Mouse (Mus musculus): ENCODE data around the gene Klk4. TPM values are rescaled to one million over a fixed set of nuclear protein-coding genes. Genes with fewer than 3 reads are reported as not detected.

The Klk4 gene
- polyA plus RNA-seq (2015; fragmentation: Nextera tagmentation; extraction: Ambion mirVana), result 0.33 and 0.46 TPM in 2 replicates

DNA sequence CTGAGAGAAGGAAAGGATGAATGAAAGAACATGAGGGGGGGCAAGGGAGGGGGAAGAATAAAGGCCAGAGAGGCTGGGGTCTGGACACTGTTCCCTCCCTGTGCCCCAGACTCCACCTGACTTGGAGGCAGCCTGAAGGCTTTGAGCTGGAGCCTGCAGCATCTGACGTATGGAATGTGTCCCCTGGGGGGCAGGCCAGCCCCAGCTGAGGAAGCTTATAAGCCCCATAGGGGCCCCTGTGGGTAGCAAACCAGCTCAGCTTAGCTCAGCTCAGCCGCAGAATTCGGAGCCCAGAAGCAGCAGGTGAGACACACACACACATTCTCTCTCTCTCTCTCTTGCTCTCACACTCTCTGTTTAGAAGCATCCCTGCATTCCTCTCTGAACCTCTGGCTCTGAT is at the start of gene Klk4:
TSS of gene Klk4 (plus strand) at position 249 of the 400 bp plus-strand sequence.
- no peaks in the 10 kb centered on the region for H3K36me3 ChIP-seq (ENCODE audit: control insufficient read depth, insufficient read depth)
- ATAC-seq, result no peak
- no peak within 1 kb of the TSS for H3K4me2 ChIP-seq (ENCODE audit: low read length)
- no peak within 1 kb of the TSS for H3K27ac ChIP-seq (ENCODE audit: low read length)
- no peaks in the 10 kb centered on the region for H3K9me3 ChIP-seq (ENCODE audit: control insufficient read depth, low read length)
- no peaks in the 10 kb centered on the region for H3K4me1 ChIP-seq (replicated peaks; ENCODE audit: control insufficient read depth, insufficient read depth, low read length)
- H3K27me3 ChIP-seq (replicated peaks; ENCODE audit: control insufficient read depth, insufficient read depth, low read length), result no peaks in the 10 kb centered on the region
- WGBS, result 3% methylated on average over 3 of the region's 3 CpGs
- no peak within 1 kb of the TSS for H3K9ac ChIP-seq (replicated peaks; ENCODE audit: low read depth, low read length)
- no peak within 1 kb of the TSS for H3K4me3 ChIP-seq (replicated peaks; ENCODE audit: low read length)

DNA sequence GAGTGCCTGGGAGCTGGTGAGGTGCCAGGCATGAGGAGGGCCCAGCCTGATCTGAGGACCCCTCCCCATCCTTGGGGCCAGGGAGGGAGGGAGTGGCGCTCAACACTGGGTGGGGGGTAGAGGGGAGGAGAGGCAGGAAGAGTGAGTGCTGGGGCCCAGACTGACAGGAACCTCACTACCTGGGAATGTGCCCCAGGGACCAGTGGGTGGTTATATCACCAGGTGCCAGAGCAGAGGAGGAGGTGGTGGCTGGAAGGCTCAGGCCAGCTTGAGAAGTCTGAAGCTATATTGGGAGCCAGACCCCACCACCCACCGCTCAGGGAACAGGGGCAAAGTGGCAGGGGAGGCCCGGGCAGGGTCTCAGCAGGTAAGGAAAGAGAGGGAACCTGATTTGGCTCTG is 39.3 kb upstream of the Klk4 start, which contains the start of gene Klk5:
TSS of gene Klk5 (plus strand) at position 271 of the 400 bp plus-strand sequence.
- Histone ChIP-seq H3K27me3 (replicated peaks; ENCODE audit: control insufficient read depth, insufficient read depth, low read length) (no peaks in the 10 kb centered on the region), H3K36me3 (ENCODE audit: control insufficient read depth, insufficient read depth) (no peaks in the 10 kb centered on the region), H3K9ac (replicated peaks; ENCODE audit: low read depth, low read length) (no peak within 1 kb of the TSS), H3K9me3 (ENCODE audit: control insufficient read depth, low read length) (no peaks in the 10 kb centered on the region), H3K27ac (ENCODE audit: low read length) (no peak within 1 kb of the TSS), H3K4me2 (ENCODE audit: low read length) (no peak within 1 kb of the TSS), H3K4me3 (replicated peaks; ENCODE audit: low read length) (no peak within 1 kb of the TSS), H3K4me1 (replicated peaks; ENCODE audit: control insufficient read depth, insufficient read depth, low read length) (no peaks in the 10 kb centered on the region)
- 49% methylated on average over 3 of the region's 3 CpGs for WGBS
- ATAC-seq, result no peak

DNA sequence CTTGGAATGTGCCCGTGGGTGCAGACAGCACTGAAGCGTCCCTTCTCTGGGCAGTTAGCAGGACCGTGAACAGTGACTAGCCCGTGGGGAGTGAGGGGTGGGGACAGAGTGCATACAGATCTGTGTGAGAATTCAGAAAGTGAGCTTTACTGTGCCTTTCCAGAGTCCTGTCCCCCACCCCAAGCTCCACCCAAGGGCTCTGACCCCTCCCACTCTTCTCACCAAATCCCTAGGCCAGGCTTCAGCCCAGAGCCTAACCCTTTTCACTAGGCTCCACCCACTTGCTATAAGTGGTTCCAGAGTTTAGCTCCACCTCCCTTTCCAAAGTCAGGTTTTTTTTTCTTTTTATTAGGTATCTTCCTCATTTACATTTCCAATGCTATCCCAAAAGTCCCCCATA is 37.2 kb upstream of the Klk4 start:
- Histone ChIP-seq H3K27me3 (replicated peaks; ENCODE audit: control insufficient read depth, insufficient read depth, low read length) (no peaks in the 10 kb centered on the region), H3K9ac (replicated peaks; ENCODE audit: low read depth, low read length) (no peak overlapping the region), H3K9me3 (ENCODE audit: control insufficient read depth, low read length) (no peaks in the 10 kb centered on the region), H3K27ac (ENCODE audit: low read length) (no peak overlapping the region), H3K4me2 (ENCODE audit: low read length) (no peak overlapping the region), H3K36me3 (ENCODE audit: control insufficient read depth, insufficient read depth) (no peaks in the 10 kb centered on the region), H3K4me1 (replicated peaks; ENCODE audit: control insufficient read depth, insufficient read depth, low read length) (no peaks in the 10 kb centered on the region), H3K4me3 (replicated peaks; ENCODE audit: low read length) (no peak overlapping the region)
- WGBS, result 89% methylated on average over 4 of the region's 4 CpGs
- ATAC-seq, result no peak

DNA sequence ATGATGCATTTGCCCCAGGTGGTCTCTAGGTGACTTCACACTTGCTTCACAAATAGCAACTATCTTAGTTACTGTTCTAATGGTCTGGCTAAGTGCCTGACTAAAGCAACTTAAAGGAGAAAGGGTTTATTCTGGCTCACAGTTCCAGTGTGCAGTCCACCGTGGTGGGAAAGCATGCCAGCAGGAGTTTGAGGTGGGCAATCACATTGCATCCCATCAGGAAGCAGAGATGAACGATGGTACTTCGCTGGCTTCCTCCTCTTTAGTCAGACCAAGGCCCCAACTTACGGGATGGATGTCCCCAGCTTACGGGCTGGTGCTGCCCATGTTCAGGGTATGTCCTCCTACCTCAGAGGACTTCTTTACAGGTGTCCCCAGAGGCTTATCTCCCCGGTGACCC is 29.3 kb upstream of the Klk4 start:
- Histone ChIP-seq H3K4me3 (replicated peaks; ENCODE audit: low read length) (no peak overlapping the region), H3K36me3 (ENCODE audit: control insufficient read depth, insufficient read depth) (no peaks in the 10 kb centered on the region), H3K27ac (ENCODE audit: low read length) (no peak overlapping the region), H3K9ac (replicated peaks; ENCODE audit: low read depth, low read length) (no peak overlapping the region), H3K4me2 (ENCODE audit: low read length) (no peak overlapping the region), H3K4me1 (replicated peaks; ENCODE audit: control insufficient read depth, insufficient read depth, low read length) (no peaks in the 10 kb centered on the region), H3K9me3 (ENCODE audit: control insufficient read depth, low read length) (no peaks in the 10 kb centered on the region), H3K27me3 (replicated peaks; ENCODE audit: control insufficient read depth, insufficient read depth, low read length) (no peaks in the 10 kb centered on the region)
- WGBS, result 88% methylated on average over 6 of the region's 6 CpGs
- no peak for ATAC-seq

DNA sequence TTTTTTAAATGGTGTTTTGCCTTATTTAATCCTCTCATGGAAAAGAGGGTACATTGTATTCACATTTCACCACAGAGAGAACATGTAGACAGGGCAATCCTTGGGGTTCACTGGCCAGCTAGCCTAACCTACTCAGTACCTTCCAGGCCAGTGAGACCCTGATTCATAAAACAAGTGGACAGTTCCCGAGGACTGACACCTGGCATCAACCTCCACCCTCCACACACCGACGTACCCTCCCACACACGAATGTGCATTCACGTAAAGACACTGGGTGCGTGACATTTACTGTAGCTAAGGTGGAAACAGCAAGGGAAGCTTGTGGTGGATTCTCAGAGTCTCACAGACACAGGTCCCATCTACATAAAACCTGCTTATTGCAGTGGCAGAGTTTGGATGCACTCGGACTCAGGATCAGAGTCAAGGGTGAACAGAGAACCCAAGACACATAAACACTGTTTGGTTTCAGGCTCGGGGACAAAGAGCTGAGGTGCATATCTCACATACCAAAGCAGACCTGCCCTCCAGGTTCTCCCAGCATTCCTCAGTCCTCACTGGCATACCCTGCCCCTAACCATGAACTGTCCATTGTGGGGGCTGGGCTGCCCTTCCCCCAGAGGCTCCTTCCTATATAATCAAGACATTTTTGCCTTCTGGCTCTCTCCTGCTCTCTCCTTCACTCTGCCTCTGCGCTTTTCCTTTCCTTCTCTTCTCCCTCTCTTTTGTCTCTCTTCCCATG is 26.1 kb upstream of the Klk4 start:
- no peak overlapping the region for H3K27ac ChIP-seq (ENCODE audit: low read length)
- H3K4me3 ChIP-seq (replicated peaks; ENCODE audit: low read length), result no peak overlapping the region
- H3K4me1 ChIP-seq (replicated peaks; ENCODE audit: control insufficient read depth, insufficient read depth, low read length), result no peaks in the 10 kb centered on the region
- 82% methylated on average over 9 of the region's 9 CpGs for WGBS
- no peak overlapping the region for H3K4me2 ChIP-seq (ENCODE audit: low read length)
- H3K9ac ChIP-seq (replicated peaks; ENCODE audit: low read depth, low read length), result no peak overlapping the region
- no peak for ATAC-seq
- H3K36me3 ChIP-seq (ENCODE audit: control insufficient read depth, insufficient read depth), result no peaks in the 10 kb centered on the region
- no peaks in the 10 kb centered on the region for H3K9me3 ChIP-seq (ENCODE audit: control insufficient read depth, low read length)
- no peaks in the 10 kb centered on the region for H3K27me3 ChIP-seq (replicated peaks; ENCODE audit: control insufficient read depth, insufficient read depth, low read length)

DNA sequence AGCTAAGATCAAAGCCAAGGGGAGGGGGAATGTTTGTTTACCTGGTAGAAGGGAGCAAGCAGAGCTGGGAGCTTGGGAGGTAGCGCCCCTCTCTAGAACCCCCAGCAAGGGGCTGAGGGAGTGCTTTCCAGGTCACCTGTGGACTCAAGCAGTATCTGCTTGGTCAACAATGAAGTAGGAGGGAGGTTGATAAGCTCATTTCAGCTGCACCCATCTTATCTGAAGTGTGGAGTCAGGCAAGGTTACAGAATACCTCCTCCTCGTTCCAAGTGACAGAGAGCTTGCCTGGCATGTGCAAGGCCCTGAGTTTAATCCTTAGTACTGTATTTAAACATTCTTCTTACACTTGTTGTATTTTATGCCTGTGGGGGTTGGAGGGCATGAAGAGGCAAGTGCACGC is 25.3 kb upstream of the Klk4 start:
- Histone ChIP-seq H3K9me3 (ENCODE audit: control insufficient read depth, low read length) (no peaks in the 10 kb centered on the region), H3K4me3 (replicated peaks; ENCODE audit: low read length) (no peak overlapping the region), H3K4me2 (ENCODE audit: low read length) (no peak overlapping the region), H3K27ac (ENCODE audit: low read length) (no peak overlapping the region), H3K9ac (replicated peaks; ENCODE audit: low read depth, low read length) (no peak overlapping the region), H3K27me3 (replicated peaks; ENCODE audit: control insufficient read depth, insufficient read depth, low read length) (no peaks in the 10 kb centered on the region), H3K36me3 (ENCODE audit: control insufficient read depth, insufficient read depth) (no peaks in the 10 kb centered on the region), H3K4me1 (replicated peaks; ENCODE audit: control insufficient read depth, insufficient read depth, low read length) (no peaks in the 10 kb centered on the region)
- WGBS, result 81% methylated on average over 3 of the region's 3 CpGs
- ATAC-seq, result no peak

DNA sequence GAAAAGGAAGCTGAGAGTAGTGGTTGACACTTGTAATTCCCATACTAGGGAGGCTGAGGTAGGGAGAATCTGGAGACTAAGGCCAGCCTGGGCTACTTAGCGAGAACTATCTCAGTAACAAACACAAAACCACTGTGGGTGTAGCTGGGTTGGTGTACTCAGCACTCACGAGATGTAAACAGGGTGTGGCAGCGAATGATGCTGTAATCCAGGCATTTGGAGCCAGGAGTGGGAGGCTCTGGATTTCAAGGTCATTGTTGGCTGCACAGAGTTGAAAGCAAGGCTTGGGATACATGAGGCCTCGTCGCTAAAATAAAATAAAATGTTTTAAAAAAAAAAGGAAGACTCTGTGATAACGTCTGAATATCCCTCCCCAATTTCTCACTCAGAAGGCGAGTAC is 24.7 kb upstream of the Klk4 start:
- Histone ChIP-seq H3K4me2 (ENCODE audit: low read length) (no peak overlapping the region), H3K27ac (ENCODE audit: low read length) (no peak overlapping the region), H3K9me3 (ENCODE audit: control insufficient read depth, low read length) (no peaks in the 10 kb centered on the region), H3K9ac (replicated peaks; ENCODE audit: low read depth, low read length) (no peak overlapping the region), H3K4me3 (replicated peaks; ENCODE audit: low read length) (no peak overlapping the region), H3K27me3 (replicated peaks; ENCODE audit: control insufficient read depth, insufficient read depth, low read length) (no peaks in the 10 kb centered on the region), H3K4me1 (replicated peaks; ENCODE audit: control insufficient read depth, insufficient read depth, low read length) (no peaks in the 10 kb centered on the region), H3K36me3 (ENCODE audit: control insufficient read depth, insufficient read depth) (no peaks in the 10 kb centered on the region)
- ATAC-seq, result no peak
- WGBS, result 85% methylated on average over 7 of the region's 7 CpGs

DNA sequence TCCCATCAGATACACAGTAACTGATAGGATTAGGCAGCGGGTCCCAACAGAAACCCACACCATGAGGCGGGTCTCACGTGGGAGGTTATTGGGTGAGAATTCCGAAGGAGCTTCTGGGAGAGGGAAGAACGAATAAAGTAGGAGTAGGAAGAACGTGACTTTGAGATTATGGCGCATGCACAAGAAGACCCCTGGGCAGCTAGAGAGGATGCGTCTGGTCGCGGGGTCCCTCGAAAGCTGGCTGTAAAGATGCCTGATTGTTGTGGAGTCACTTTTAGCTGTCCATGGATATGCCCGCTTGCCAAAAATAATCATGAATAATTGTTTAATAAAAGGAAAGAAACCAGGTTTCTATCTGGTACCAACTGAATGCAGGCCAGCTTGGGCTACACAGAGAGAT is 23.5 kb upstream of the Klk4 start:
- Histone ChIP-seq H3K27me3 (replicated peaks; ENCODE audit: control insufficient read depth, insufficient read depth, low read length) (no peaks in the 10 kb centered on the region), H3K36me3 (ENCODE audit: control insufficient read depth, insufficient read depth) (no peaks in the 10 kb centered on the region), H3K9me3 (ENCODE audit: control insufficient read depth, low read length) (no peaks in the 10 kb centered on the region), H3K4me1 (replicated peaks; ENCODE audit: control insufficient read depth, insufficient read depth, low read length) (no peaks in the 10 kb centered on the region), H3K9ac (replicated peaks; ENCODE audit: low read depth, low read length) (no peak overlapping the region), H3K27ac (ENCODE audit: low read length) (no peak overlapping the region), H3K4me2 (ENCODE audit: low read length) (no peak overlapping the region), H3K4me3 (replicated peaks; ENCODE audit: low read length) (no peak overlapping the region)
- ATAC-seq, result no peak
- 91% methylated on average over 12 of the region's 12 CpGs for WGBS

DNA sequence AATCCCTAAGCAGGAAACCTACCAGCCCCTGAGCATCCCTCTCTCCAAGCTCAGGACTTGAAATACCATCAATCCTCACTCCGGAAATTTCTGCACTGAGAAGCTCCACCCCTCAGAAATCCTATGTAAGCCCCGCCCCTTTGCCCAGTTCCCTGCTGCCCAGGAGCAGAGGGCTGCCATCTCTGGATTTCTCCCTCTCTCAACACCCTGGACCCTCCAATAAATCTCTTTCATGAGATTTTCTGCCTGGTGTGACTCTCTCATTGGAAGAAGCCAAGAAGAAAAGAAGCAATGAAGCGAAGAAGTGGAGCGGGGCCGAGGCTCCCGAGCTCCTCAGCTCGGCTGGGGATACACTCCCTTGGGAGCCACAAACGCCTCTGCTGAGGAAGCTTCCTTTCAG is 20.5 kb upstream of the Klk4 start:
- ATAC-seq, result no peak
- Histone ChIP-seq H3K27ac (ENCODE audit: low read length) (no peak overlapping the region), H3K4me1 (replicated peaks; ENCODE audit: control insufficient read depth, insufficient read depth, low read length) (no peaks in the 10 kb centered on the region), H3K4me3 (replicated peaks; ENCODE audit: low read length) (no peak overlapping the region), H3K9me3 (ENCODE audit: control insufficient read depth, low read length) (no peaks in the 10 kb centered on the region), H3K36me3 (ENCODE audit: control insufficient read depth, insufficient read depth) (no peaks in the 10 kb centered on the region), H3K27me3 (replicated peaks; ENCODE audit: control insufficient read depth, insufficient read depth, low read length) (no peaks in the 10 kb centered on the region), H3K9ac (replicated peaks; ENCODE audit: low read depth, low read length) (no peak overlapping the region), H3K4me2 (ENCODE audit: low read length) (no peak overlapping the region)
- 23% methylated on average over 8 of the region's 8 CpGs for WGBS

DNA sequence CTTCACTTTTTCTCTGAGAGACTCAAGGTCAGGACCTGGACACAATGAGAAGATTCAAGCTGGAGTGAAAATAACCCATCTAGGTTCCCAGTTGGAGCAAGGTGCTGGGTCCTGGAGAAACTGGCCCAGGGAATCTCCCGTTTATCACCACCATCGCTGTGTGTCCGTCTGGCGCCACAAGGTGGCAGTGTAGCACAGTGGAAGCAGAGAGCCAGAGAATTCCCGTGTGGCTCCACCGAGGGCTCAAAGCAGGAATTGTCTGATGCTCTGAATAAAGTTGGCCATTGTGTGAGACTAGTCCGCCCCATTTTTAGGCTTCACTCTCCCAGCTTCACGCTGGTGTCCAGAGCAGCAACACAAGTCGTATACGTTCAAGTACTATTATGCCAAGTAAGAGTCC is 7.7 kb upstream of the Klk4 start:
- no peaks in the 10 kb centered on the region for H3K27me3 ChIP-seq (replicated peaks; ENCODE audit: control insufficient read depth, insufficient read depth, low read length)
- ATAC-seq, result peak; percentile 55; the same call in 1 of the 2 replicates
- no peak overlapping the region for H3K9ac ChIP-seq (replicated peaks; ENCODE audit: low read depth, low read length)
- no peak overlapping the region for H3K4me2 ChIP-seq (ENCODE audit: low read length)
- 4% methylated on average over 10 of the region's 10 CpGs for WGBS
- no peak overlapping the region for H3K27ac ChIP-seq (ENCODE audit: low read length)
- no peak overlapping the region for H3K4me3 ChIP-seq (replicated peaks; ENCODE audit: low read length)
- H3K4me1 ChIP-seq (replicated peaks; ENCODE audit: control insufficient read depth, insufficient read depth, low read length), result no peaks in the 10 kb centered on the region
- no peaks in the 10 kb centered on the region for H3K36me3 ChIP-seq (ENCODE audit: control insufficient read depth, insufficient read depth)
- H3K9me3 ChIP-seq (ENCODE audit: control insufficient read depth, low read length), result no peaks in the 10 kb centered on the region

Measured in forebrain, embryonic 16.5 days (tissue).